Mouse (Mus musculus) adrenal gland, postnatal 10 days (tissue): ENCODE results near the gene Kif18b. TPM values are rescaled to one million over a fixed set of nuclear protein-coding genes. Genes with fewer than 3 reads are reported as not detected.

Experiments used
- DNase-seq: peaks from one replicate; pipeline ENCODE4 v3.0.0; 2021; ENCODE audit warnings: mixed read lengths
- total RNA-seq, 2 experiments: library from RNA; stranded (reverse); gene quantifications; 2 replicates each; pipeline ENCODE4 v1.2.3; 2021

The Kif18b gene
- total RNA-seq, 2 experiments from 2014 or later, result 6.9 to 10.4 TPM

DNA sequence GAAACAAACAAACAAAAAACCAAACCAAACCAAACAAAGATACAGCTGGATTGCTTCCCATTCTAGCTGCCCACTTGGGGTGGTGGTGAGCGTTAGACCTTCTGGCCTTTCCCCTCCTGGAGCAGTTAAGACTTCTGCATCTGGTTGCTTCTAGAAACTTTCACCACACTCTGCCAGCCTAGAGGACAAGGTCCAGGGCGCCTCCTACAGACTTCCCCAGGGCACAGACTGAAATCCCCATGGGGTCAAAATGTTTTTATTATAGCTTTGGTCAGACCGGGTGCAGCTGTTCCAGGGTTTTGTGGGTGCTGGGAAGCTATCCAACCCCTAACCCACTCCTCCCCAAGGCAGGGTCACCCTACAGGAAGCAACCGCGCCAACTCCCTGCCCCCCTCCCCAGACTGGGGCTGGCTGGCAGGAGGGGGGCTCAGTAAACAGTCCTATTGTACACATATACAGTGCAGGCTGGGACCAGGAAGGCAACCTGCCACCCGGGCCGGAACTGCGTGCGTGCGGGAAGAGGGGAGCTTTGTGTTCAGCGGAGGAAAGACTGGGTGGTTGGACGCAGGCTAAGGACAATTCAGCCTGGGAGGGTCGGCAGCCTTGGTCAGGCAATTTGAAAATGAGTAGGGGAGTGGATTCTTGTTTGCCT, 14.2 kb upstream of the Kif18b start:
- no peak for DNase-seq

- no peak for DNase-seq
Measured at GRCm38 (mm10) chr11:102937529-102938182, 12.7 kb upstream of the Kif18b start.

- DNase-seq, result no peak
Measured at GRCm38 (mm10) chr11:102936272-102936671, 11.3 kb upstream of the Kif18b start.

GRCm38 (mm10) chr11:102930672-102931071, 5.7 kb upstream of the Kif18b start:
- no peak for DNase-seq

DNA sequence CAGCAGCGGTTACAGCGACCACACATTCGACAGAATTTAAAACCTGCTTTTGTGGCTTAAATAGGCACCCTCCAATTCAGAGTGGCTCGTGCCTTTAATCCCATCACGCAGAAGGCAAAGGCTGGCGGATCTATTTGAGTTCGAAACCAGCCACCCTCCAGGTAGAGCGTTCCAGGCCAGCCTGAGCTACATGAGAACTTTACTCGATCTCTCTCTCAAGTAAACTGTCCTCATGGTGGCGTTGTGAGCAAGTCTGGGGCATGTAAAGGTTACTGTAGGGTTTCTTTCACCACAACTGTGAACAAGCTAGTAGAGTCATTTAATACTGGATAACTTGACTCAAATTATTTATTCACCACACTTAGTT, 410 bp upstream of the Kif18b start:
- DNase-seq, result no peak

DNA sequence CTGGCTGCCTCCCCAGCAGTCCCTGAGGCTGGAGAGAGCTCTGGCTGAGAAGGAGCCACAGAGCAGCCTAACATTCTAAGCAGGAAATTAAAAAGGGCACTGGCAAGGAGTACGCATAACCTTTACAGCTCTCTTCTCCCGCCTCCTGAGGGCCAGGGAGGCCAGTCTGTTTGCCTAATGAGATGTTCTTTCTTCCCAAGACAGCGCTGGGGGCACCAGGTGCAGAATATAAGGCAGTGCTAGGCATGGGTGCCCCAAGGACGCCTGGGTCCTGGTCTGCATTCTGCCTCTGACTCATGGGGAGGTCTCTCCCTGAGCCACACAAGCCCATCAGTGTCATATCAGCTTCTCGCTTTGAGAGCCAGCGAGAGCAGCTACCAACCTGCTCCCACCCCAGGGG, 3.4 kb downstream of the Kif18b start:
- DNase-seq, result no peak

DNA sequence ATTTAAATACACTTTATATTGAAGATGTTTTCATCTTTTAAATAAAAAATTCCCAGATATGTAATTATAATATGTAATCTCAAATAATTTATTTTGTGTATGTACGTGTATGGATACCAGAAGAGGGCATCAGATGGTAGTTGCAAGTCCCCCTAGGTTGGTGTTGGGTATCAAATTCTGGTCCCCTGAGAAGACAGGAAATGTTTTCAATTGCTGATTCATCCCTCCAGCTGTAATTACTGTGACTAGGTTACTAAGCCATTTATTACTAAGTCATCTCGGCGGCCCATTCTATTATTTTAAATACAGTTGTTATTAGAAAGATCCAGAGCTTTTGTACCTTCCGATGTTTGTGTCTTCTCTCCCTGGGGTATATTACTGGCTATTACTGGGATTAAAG, 6.8 kb downstream of the Kif18b start:
- DNase-seq, result no peak

GRCm38 (mm10) chr11:102915380-102915779, 9.5 kb downstream of the Kif18b start:
- DNase-seq, result no peak

GRCm38 (mm10) chr11:102911376-102911775, 13.5 kb downstream of the Kif18b start:
- DNase-seq, result no peak

- no peak for DNase-seq
Measured at GRCm38 (mm10) chr11:102903654-102904053, 21.3 kb downstream of the Kif18b start.

- DNase-seq, result no peak
Measured at GRCm38 (mm10) chr11:102902107-102902506, 22.8 kb downstream of the Kif18b start.

- no peak for DNase-seq
Measured at GRCm38 (mm10) chr11:102901199-102901598, 23.7 kb downstream of the Kif18b start.

- DNase-seq, result peak; percentile 91
Measured at GRCm38 (mm10) chr11:102900763-102901162, 24.2 kb downstream of the Kif18b start, which contains the start of gene Gfap. Gfap (minus strand) TSS chr11:102900912.

GRCm38 (mm10) chr11:102898408-102898807, 26.5 kb downstream of the Kif18b start:
- DNase-seq, result peak; percentile 27

- DNase-seq, result no peak
Measured at GRCm38 (mm10) chr11:102896641-102897040, 28.3 kb downstream of the Kif18b start.

- DNase-seq, result no peak
Measured at GRCm38 (mm10) chr11:102895779-102896178, 29.1 kb downstream of the Kif18b start.

DNA sequence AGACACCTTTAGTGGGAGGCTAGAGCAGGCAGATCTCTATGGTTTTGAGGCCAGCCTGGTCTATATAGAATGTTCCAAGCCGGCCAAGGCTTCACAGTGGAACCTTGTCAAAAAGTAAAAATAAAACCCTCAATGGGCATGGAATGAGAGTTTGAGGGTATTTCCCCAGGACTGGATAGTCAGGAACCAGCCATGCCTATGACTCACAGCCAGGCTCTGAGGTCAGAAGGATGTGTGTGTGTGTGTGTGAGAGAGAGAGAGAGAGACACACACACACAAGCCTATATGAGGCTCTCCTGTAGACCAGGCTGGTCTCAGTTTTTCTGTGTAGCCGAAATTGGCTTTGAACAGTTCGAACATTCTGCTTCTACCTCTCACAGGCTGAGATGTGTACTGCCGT, 30.2 kb downstream of the Kif18b start:
- DNase-seq, result no peak

DNA sequence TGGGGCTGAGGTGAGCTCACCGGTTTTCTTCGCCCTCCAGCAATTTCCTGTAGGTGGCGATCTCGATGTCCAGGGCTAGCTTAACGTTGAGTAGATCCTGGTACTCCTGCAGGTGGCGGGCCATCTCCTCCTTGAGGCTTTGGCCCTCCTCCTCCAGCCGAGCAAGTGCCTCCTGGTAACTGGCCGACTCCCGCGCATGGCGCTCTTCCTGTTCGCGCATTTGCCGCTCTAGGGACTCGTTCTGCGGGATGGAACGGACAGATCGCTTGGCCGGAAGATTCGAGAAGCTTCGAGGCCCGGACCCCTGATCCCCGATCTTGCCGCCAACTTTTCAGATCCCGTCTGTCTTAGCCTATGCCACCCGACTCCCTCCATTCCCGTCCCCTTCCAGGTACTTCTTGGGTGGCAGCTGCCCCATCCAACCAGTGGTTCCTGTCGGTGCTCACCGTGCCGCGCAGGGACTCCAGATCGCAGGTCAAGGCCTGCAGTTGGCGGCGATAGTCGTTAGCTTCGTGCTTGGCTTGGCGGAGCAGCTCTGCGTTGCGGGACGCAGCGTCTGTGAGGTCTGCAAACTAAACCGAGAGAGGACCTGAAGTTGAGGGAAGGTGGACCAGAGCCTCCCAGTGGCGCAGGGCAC, 31.8 kb downstream of the Kif18b start:
- peak; percentile 73 for DNase-seq

GRCm38 (mm10) chr11:102890096-102890495, 34.8 kb downstream of the Kif18b start:
- peak; percentile 37 for DNase-seq

DNA sequence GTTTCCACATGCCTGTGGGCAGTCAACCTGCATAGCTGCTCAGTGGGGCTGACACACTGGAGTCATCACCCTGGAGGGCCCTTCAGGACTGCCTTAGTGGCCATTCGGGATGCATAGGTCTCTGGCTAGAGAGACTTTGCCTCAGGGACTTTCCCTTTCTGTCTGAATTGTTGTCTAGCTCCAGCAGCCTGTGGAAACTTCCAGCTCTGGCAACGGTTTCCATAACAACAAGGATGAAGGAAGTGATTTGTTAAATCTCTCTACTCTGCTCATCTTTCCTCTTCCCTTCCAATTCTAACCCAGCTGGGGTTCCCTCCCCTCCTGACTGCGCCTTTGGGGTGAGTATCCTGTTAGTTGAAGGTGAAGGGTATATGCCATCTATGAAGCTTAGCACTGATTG, 36.8 kb downstream of the Kif18b start:
- DNase-seq, result no peak

DNA sequence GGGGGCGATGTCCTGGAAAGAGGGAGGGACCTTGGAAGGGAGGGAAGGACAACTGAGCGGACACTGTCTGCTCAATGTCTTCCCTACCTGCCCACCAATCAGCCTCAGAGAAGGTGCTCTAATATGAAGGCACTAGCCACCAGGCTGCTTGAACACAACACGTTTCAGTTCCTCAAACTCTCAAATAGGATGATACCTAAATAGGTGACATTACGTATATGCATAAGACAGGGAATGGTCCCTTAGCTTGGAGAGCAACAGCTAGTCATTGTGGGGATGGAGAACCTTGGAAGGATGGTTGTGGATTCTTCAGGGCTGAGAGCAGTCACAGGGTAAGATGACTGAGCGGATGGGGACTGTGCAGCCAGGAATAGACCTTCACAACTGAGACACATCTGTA, 37.5 kb downstream of the Kif18b start:
- no peak for DNase-seq

- DNase-seq, result no peak
Measured at GRCm38 (mm10) chr11:102884616-102885219, 40.2 kb downstream of the Kif18b start, which contains the start of gene Fam187a. Fam187a (plus strand) TSS chr11:102885169.
